Mouse (Mus musculus) heart, adult 2 months (tissue): ENCODE data around the gene Foxn2. TPM values are rescaled to one million over a fixed set of nuclear protein-coding genes. Genes with fewer than 3 reads are reported as not detected.
"Not testable (repeated sequence)": the region's sequence is repeated elsewhere in the genome, so short reads cannot be mapped to it uniquely, and the experiment has no call there.

Experiments used
- DNase-seq, 2 experiments: peaks; one replicate each; pipeline ENCODE4 v3.0.0; 2021
- H3K27ac ChIP-seq: fragments of 200-600 bp; 2 replicates; pipeline ENCODE4 v1.8.1; 2022
- H3K27me3 ChIP-seq: fragments of 200-500 bp; 2 replicates; pipeline ENCODE4 v1.6.1; 2012; ENCODE audit warnings: mild to moderate bottlenecking, low read length, inconsistent platforms, mixed read lengths; ENCODE audit not compliant: control insufficient read depth, insufficient read depth
- H3K36me3 ChIP-seq: fragments of 200-500 bp; 2 replicates; pipeline ENCODE4 v1.6.1; 2012; ENCODE audit warnings: low read length, inconsistent platforms; ENCODE audit not compliant: control insufficient read depth, insufficient read depth
- H3K4me1 ChIP-seq: fragments of 200-500 bp; 2 replicates; pipeline ENCODE4 v1.6.1; 2011; ENCODE audit warnings: low read length; ENCODE audit not compliant: control insufficient read depth, insufficient read depth
- H3K4me3 ChIP-seq: fragments of 200-600 bp; 2 replicates; pipeline ENCODE4 v1.8.1; 2022
- H3K79me2 ChIP-seq: fragments of 200-500 bp; replicated peaks from 2 replicates; pipeline ENCODE4 v1.6.1; 2012; ENCODE audit warnings: mild to moderate bottlenecking, inconsistent platforms, low read length, moderate library complexity, mixed read lengths; ENCODE audit not compliant: control insufficient read depth, insufficient read depth
- H3K9ac ChIP-seq: fragments of 200-500 bp; 2 replicates; pipeline ENCODE4 v1.6.1; 2012; ENCODE audit warnings: low read depth, mild to moderate bottlenecking, control low read depth, inconsistent platforms, low read length, mixed read lengths
- CTCF ChIP-seq: fragments of 200-600 bp; IDR thresholded peaks from 2 replicates; pipeline ENCODE4 v1.8.1; 2022; ENCODE audit warnings: antibody characterized with exemption, mild to moderate bottlenecking, moderate library complexity
- EP300 ChIP-seq: fragments of 200-500 bp; IDR thresholded peaks from 2 replicates; pipeline ENCODE4 v1.6.1; 2011; ENCODE audit warnings: low read depth, low read length, control low read depth; ENCODE audit not compliant: insufficient read depth
- POLR2A ChIP-seq: fragments of 200-500 bp; IDR thresholded peaks from 2 replicates; pipeline ENCODE4 v1.6.1; 2011; ENCODE audit warnings: mild to moderate bottlenecking, low read depth, low read length, control low read depth; ENCODE audit not compliant: insufficient read depth
- WGBS: fragments of 180-500 bp; shearing (Covaris S2); methylation state at CpG from one replicate; pipeline ENCODE4 v1.1.7; 2018; 5-methylcytosine and 5-hydroxymethylcytosine counted together
- intact Hi-C: fragments of 180-260 bp; cut with DNase I; formaldehyde crosslinking; loops from one replicate; pipeline ENCODE4 v1.15.1; 2025
- polyA plus RNA-seq: library from polyadenylated mRNA; depleted of rRNA; stranded (reverse); fragments of >200 nt; gene quantifications from 2 replicates; pipeline ENCODE4 v1.2.3, GENCODE M21; 2012
- total RNA-seq, 2 experiments: library from RNA; stranded (reverse); gene quantifications; 2 replicates each; pipeline ENCODE4 v1.2.3; 2021

The Foxn2 gene
- total and polyA plus RNA-seq, 3 experiments = 2.6 to 9.4 (median 7.4) TPM

GRCm38 (mm10) chr17:88458079-88458478 lies 17.6 kb downstream of the Foxn2 start:
- no peak overlapping the region for H3K9ac ChIP-seq
- no peaks in the 10 kb centered on the region for H3K27me3 ChIP-seq
- TF ChIP-seq CTCF (no peak), EP300 (no peak), POLR2A (no peak)
- intact Hi-C loops = no loop called here
- no peaks in the 10 kb centered on the region; the same call in 1 of the 2 replicates for H3K79me2 ChIP-seq
- H3K27ac ChIP-seq = no peak overlapping the region
- DNase-seq = no peak
- peaks cover 3% of the 10 kb centered on the region for H3K36me3 ChIP-seq
- no peak overlapping the region for H3K4me3 ChIP-seq
- WGBS = 79% methylated on average over 3 of the region's 3 CpGs
- peaks cover 3% of the 10 kb centered on the region for H3K4me1 ChIP-seq

GRCm38 (mm10) chr17:88459516-88459915 lies 19.0 kb downstream of the Foxn2 start:
- Histone ChIP-seq H3K4me3 (no peak overlapping the region), H3K27me3 (no peaks in the 10 kb centered on the region), H3K9ac (no peak overlapping the region), H3K79me2 (no peaks in the 10 kb centered on the region; the same call in 1 of the 2 replicates), H3K4me1 (peaks cover 3% of the 10 kb centered on the region), H3K27ac (no peak overlapping the region), H3K36me3 (peaks cover 6% of the 10 kb centered on the region)
- 14% methylated on average over 2 of the region's 2 CpGs for WGBS
- no peak for TF ChIP-seq POLR2A
- TF ChIP-seq CTCF = no peak
- no peak for TF ChIP-seq EP300
- no peak for DNase-seq
- intact Hi-C loops = no loop called here

- intact Hi-C loops = no loop called here
- DNase-seq = no peak
- TF ChIP-seq CTCF = no peak
- no peak for TF ChIP-seq EP300
- no peak for TF ChIP-seq POLR2A
- Histone ChIP-seq H3K36me3 (peaks cover 7% of the 10 kb centered on the region), H3K9ac (no peak overlapping the region), H3K79me2 (no peaks in the 10 kb centered on the region; the same call in 1 of the 2 replicates), H3K4me3 (no peak overlapping the region), H3K27me3 (no peaks in the 10 kb centered on the region), H3K4me1 (peaks cover 3% of the 10 kb centered on the region), H3K27ac (no peak overlapping the region)
- 61% methylated on average over 7 of the region's 7 CpGs for WGBS
These were observed 19.7 kb downstream of the Foxn2 start for GRCm38 (mm10) chr17:88459916-88460901.

GRCm38 (mm10) chr17:88462658-88463057 lies 22.1 kb downstream of the Foxn2 start:
- intact Hi-C loops = no loop called here
- Histone ChIP-seq H3K9ac (no peak overlapping the region), H3K4me1 (peaks cover 5% of the 10 kb centered on the region), H3K27ac (no peak overlapping the region), H3K79me2 (no peaks in the 10 kb centered on the region; the same call in 1 of the 2 replicates), H3K27me3 (no peaks in the 10 kb centered on the region), H3K36me3 (peaks cover 9% of the 10 kb centered on the region), H3K4me3 (no peak overlapping the region)
- TF ChIP-seq EP300 = no peak
- TF ChIP-seq CTCF = no peak
- TF ChIP-seq POLR2A = no peak
- peak; percentile 65 to 77 for DNase-seq
- WGBS = 55% methylated on average over 5 of the region's 5 CpGs

GRCm38 (mm10) chr17:88466591-88466990 lies 26.1 kb downstream of the Foxn2 start:
- no peak for DNase-seq

GRCm38 (mm10) chr17:88467696-88468095 lies 27.2 kb downstream of the Foxn2 start:
- DNase-seq = no peak
- H3K36me3 ChIP-seq = peaks cover 9% of the 10 kb centered on the region
- no peaks in the 10 kb centered on the region for H3K27me3 ChIP-seq
- peaks cover 4% of the 10 kb centered on the region for H3K4me1 ChIP-seq
- WGBS = 86% methylated on average over 6 of the region's 6 CpGs
- no peak overlapping the region for H3K4me3 ChIP-seq
- no peak for TF ChIP-seq CTCF
- no peak for TF ChIP-seq EP300
- TF ChIP-seq POLR2A = no peak
- no peak overlapping the region for H3K27ac ChIP-seq
- intact Hi-C loops = no loop called here
- H3K9ac ChIP-seq = no peak overlapping the region
- H3K79me2 ChIP-seq = peaks cover 3% of the 10 kb centered on the region

More at GRCm38 (mm10) chr17:88466591-88466990, 26.1 kb downstream of the Foxn2 start:
- no peak overlapping the region for H3K4me3 ChIP-seq
- WGBS = 36% methylated on average over 1 of the region's 1 CpGs
- H3K79me2 ChIP-seq = peaks cover under 1% of the 10 kb centered on the region
- peaks cover 5% of the 10 kb centered on the region for H3K4me1 ChIP-seq
- intact Hi-C loops = no loop called here
- no peak overlapping the region for H3K9ac ChIP-seq
- peaks cover 9% of the 10 kb centered on the region for H3K36me3 ChIP-seq
- no peak for TF ChIP-seq CTCF
- no peak for TF ChIP-seq EP300
- no peak for TF ChIP-seq POLR2A
- H3K27me3 ChIP-seq = no peaks in the 10 kb centered on the region
- H3K27ac ChIP-seq = no peak overlapping the region

- H3K36me3 ChIP-seq, H3K27ac ChIP-seq, H3K4me1 ChIP-seq, H3K27me3 ChIP-seq, H3K79me2 ChIP-seq, DNase-seq, H3K9ac ChIP-seq, intact Hi-C loops, H3K4me3 ChIP-seq: not testable (repeated sequence)
- 98% methylated on average over 5 of the region's 5 CpGs for WGBS
These were observed 28.3 kb downstream of the Foxn2 start for GRCm38 (mm10) chr17:88468655-88469398.
